In genomic region chr13:51749578-51750345, GRCm38 (mm10) we compare ENCODE assay signal across 18 mouse cellular contexts. TPM values are rescaled to one million over a fixed set of nuclear protein-coding genes. Genes with fewer than 3 reads are reported as not detected.
DNase-seq lines count a peak whose midpoint lies in the region; ATAC-seq and TF ChIP-seq lines count a peak whose summit lies in the region.
"Had no signal": no experiment of that assay in that cellular context is flagged by ENCODE, and none has a peak within 500 bp of the region (broad histone marks: within the 10 kb centered on the region; RNA-seq: fewer than 3 reads in every experiment).

No protein-coding gene starts in this region.

- no peaks in the 10 kb centered on the region for H3K9me3 ChIP-seq in heart, embryonic 10.5 days
- no peaks in the 10 kb centered on the region for H3K9me3 ChIP-seq in heart, embryonic 12.5 days (replicated peaks)
- H3K9me3 ChIP-seq in lung, embryonic 14.5 days (ENCODE audit: low read depth, low read length) = no peaks in the 10 kb centered on the region
- H3K9me3 ChIP-seq in lung, postnatal 0 days (ENCODE audit: low read length) = no peaks in the 10 kb centered on the region
- no peaks in the 10 kb centered on the region for H3K9me3 ChIP-seq in embryonic facial prominence, embryonic 11.5 days (replicated peaks; ENCODE audit: control insufficient read depth, low read length)
- H3K9me3 ChIP-seq: midbrain, embryonic 12.5 days had no signal

- peaks cover 77% of the 10 kb centered on the region for H3K4me1 ChIP-seq in heart, embryonic 10.5 days
- H3K4me1 ChIP-seq in heart, embryonic 12.5 days (replicated peaks) = peaks cover 77% of the 10 kb centered on the region
- H3K4me1 ChIP-seq in lung, embryonic 14.5 days (ENCODE audit: insufficient read depth) = peaks cover 17% of the 10 kb centered on the region
- H3K4me1 ChIP-seq in lung, postnatal 0 days (ENCODE audit: insufficient read depth, low read depth, low read length) = peaks cover 9% of the 10 kb centered on the region; the same call in 1 of the 2 replicates
- peaks cover 4% of the 10 kb centered on the region; the same call in 1 of the 2 replicates for H3K4me1 ChIP-seq in embryonic facial prominence, embryonic 11.5 days (ENCODE audit: control insufficient read depth, insufficient read depth, low read length)

- DNase-seq in heart, embryonic 10.5 days (ENCODE audit: low spot score) = no peak
- DNase-seq in lung, embryonic 14.5 days = no peak
- DNase-seq in lung, postnatal 0 days (ENCODE audit: low spot score) = no peak
- peak; percentile 67 for DNase-seq in embryonic facial prominence, embryonic 11.5 days (ENCODE audit: low spot score)
- peak; percentile 48 for DNase-seq in naive thymus-derived CD4-positive, alpha-beta T cell, adult 2 months (ENCODE audit: low read depth)
- no peak for DNase-seq in gastrocnemius, postnatal 4 days (ENCODE audit: low spot score in 2 of 2)
- DNase-seq: adrenal gland, postnatal 14 days; cerebellum, adult 8-10 months; forebrain, postnatal 0 days; gastrocnemius, adult 2 months; heart, adult 2 months; heart, postnatal 36 days; kidney, adult 9 months; right cerebral cortex, adult 18-20 months had no signal

- no peaks in the 10 kb centered on the region for H3K36me3 ChIP-seq in heart, embryonic 10.5 days
- H3K36me3 ChIP-seq in heart, embryonic 12.5 days = no peaks in the 10 kb centered on the region
- no peaks in the 10 kb centered on the region for H3K36me3 ChIP-seq in lung, embryonic 14.5 days (ENCODE audit: insufficient read depth)
- H3K36me3 ChIP-seq in lung, postnatal 0 days (ENCODE audit: insufficient read depth, low read length) = no peaks in the 10 kb centered on the region
- no peaks in the 10 kb centered on the region for H3K36me3 ChIP-seq in embryonic facial prominence, embryonic 11.5 days (replicated peaks; ENCODE audit: control insufficient read depth, insufficient read depth, low read depth, low read length)
- H3K36me3 ChIP-seq: midbrain, embryonic 12.5 days had no signal

- no peak for TF ChIP-seq CTCF in lung, embryonic 14.5 days (IDR thresholded peaks at IDR 0.05; ENCODE audit: low read depth)
- TF ChIP-seq CTCF in lung, postnatal 0 days (IDR thresholded peaks at IDR 0.05) = no peak

- no peak overlapping the region for H3K9ac ChIP-seq in heart, embryonic 12.5 days
- no peak overlapping the region for H3K9ac ChIP-seq in lung, embryonic 14.5 days
- no peak overlapping the region for H3K9ac ChIP-seq in lung, postnatal 0 days (replicated peaks; ENCODE audit: low read depth)
- no peak overlapping the region for H3K9ac ChIP-seq in embryonic facial prominence, embryonic 11.5 days (replicated peaks; ENCODE audit: low read length)
- H3K9ac ChIP-seq: forebrain, postnatal 0 days; midbrain, embryonic 12.5 days had no signal

- H3K4me2 ChIP-seq in heart, embryonic 12.5 days = no peak overlapping the region
- H3K4me2 ChIP-seq in lung, embryonic 14.5 days = no peak overlapping the region
- no peak overlapping the region for H3K4me2 ChIP-seq in lung, postnatal 0 days (replicated peaks; ENCODE audit: low read depth, low read length)
- no peak overlapping the region for H3K4me2 ChIP-seq in embryonic facial prominence, embryonic 11.5 days (ENCODE audit: low read depth, low read length)
- H3K4me2 ChIP-seq: midbrain, embryonic 12.5 days had no signal

- H3K27ac ChIP-seq in heart, embryonic 10.5 days = 0 out of 2 replicates have a peak overlapping the region, but pooled peaks have one; percentile 31
- no peak overlapping the region for H3K27ac ChIP-seq in heart, embryonic 12.5 days (ENCODE audit: poor library complexity, severe bottlenecking)
- H3K27ac ChIP-seq in lung, embryonic 14.5 days (ENCODE audit: low read depth) = peak overlapping the region; percentile 24; the same call in 1 of the 2 replicates
- no peak overlapping the region for H3K27ac ChIP-seq in lung, postnatal 0 days (ENCODE audit: low read length)
- peak overlapping the region; percentile 64 for H3K27ac ChIP-seq in embryonic facial prominence, embryonic 11.5 days (replicated peaks; ENCODE audit: low read depth, low read length)
- H3K27ac ChIP-seq: gastrocnemius, adult 2 months; heart, adult 2 months; midbrain, embryonic 12.5 days had no signal

- 83% methylated on average over 14 of the region's 14 CpGs for WGBS in heart, embryonic 10.5 days
- 80% methylated on average over 14 of the region's 14 CpGs for WGBS in heart, embryonic 12.5 days
- WGBS in lung, embryonic 14.5 days = 54% methylated on average over 14 of the region's 14 CpGs
- 63% methylated on average over 14 of the region's 14 CpGs for WGBS in lung, postnatal 0 days
- 58% methylated on average over 14 of the region's 14 CpGs for WGBS in embryonic facial prominence, embryonic 11.5 days

- no peaks in the 10 kb centered on the region for H3K27me3 ChIP-seq in heart, embryonic 10.5 days (ENCODE audit: insufficient read depth, poor library complexity, severe bottlenecking)
- H3K27me3 ChIP-seq in heart, embryonic 12.5 days (replicated peaks) = no peaks in the 10 kb centered on the region
- no peaks in the 10 kb centered on the region for H3K27me3 ChIP-seq in lung, embryonic 14.5 days (ENCODE audit: insufficient read depth, low read length)
- H3K27me3 ChIP-seq in lung, postnatal 0 days (replicated peaks; ENCODE audit: insufficient read depth, low read length) = no peaks in the 10 kb centered on the region
- no peaks in the 10 kb centered on the region for H3K27me3 ChIP-seq in embryonic facial prominence, embryonic 11.5 days (ENCODE audit: control insufficient read depth, insufficient read depth, low read length)
- H3K27me3 ChIP-seq: midbrain, embryonic 12.5 days had no signal

- no peak for TF ChIP-seq EP300 in lung, postnatal 0 days (IDR thresholded peaks at IDR 0.05)

- no peak for ATAC-seq in heart, embryonic 12.5 days (ENCODE audit: insufficient number of reproducible peaks, low FRiP score)
- no peak for ATAC-seq in lung, embryonic 14.5 days (ENCODE audit: insufficient read depth)
- ATAC-seq in lung, postnatal 0 days = no peak
- ATAC-seq in embryonic facial prominence, embryonic 11.5 days (replicated peaks; ENCODE audit: insufficient number of reproducible peaks, low FRiP score, low TSS enrichment, low read depth) = no peak
- ATAC-seq in megakaryocyte-erythroid progenitor cell, adult 5-6 weeks (replicated peaks; ENCODE audit: low FRiP score, low TSS enrichment, poor library complexity, severe bottlenecking) = no peak
- ATAC-seq: forebrain, postnatal 0 days had no signal

- H3K4me3 ChIP-seq in heart, embryonic 10.5 days = no peak overlapping the region
- H3K4me3 ChIP-seq in heart, embryonic 12.5 days = no peak overlapping the region
- H3K4me3 ChIP-seq in lung, embryonic 14.5 days (ENCODE audit: low read depth, low read length) = no peak overlapping the region
- no peak overlapping the region for H3K4me3 ChIP-seq in lung, postnatal 0 days (ENCODE audit: low read depth, low read length)
- no peak overlapping the region for H3K4me3 ChIP-seq in embryonic facial prominence, embryonic 11.5 days (ENCODE audit: low read depth, low read length)
- H3K4me3 ChIP-seq: gastrocnemius, adult 2 months; heart, adult 2 months; midbrain, embryonic 12.5 days; myocyte had no signal

RNA-seq across cellular contexts. Expression of gene Sema4d, which starts 43.8 kb away (rescaled TPM):
- polyA plus RNA-seq in heart, embryonic 10.5 days (2016; fragmentation: Nextera tagmentation; extraction: Ambion mirVana) = 8.7 and 13.1 TPM in 2 replicates
- polyA plus RNA-seq in heart, embryonic 12.5 days (2016; fragmentation: Nextera tagmentation; extraction: Ambion mirVana) = 17.3 and 17.4 TPM in 2 replicates
- polyA plus RNA-seq in lung, embryonic 14.5 days (2014; fragmentation: Nextera tagmentation; extraction: Ambion mirVana) = 12.0 and 12.3 TPM in 2 replicates
- 4.9 and 5.7 TPM in 2 replicates for polyA plus RNA-seq in lung, postnatal 0 days (2015; fragmentation: Nextera tagmentation; extraction: Ambion mirVana)
- 5.4 and 6.7 TPM in 2 replicates for polyA plus RNA-seq in embryonic facial prominence, embryonic 11.5 days (2014; fragmentation: Nextera tagmentation; extraction: Ambion mirVana)
- 10 to 100 TPM; 75.1 to 92.5 TPM for total RNA-seq in gastrocnemius, postnatal 4 days (2021)
- total RNA-seq in megakaryocyte-erythroid progenitor cell, adult 5-6 weeks (2014; fragmentation: Nextera tagmentation) = 38.5 and 38.8 TPM in 2 replicates
- total RNA-seq in megakaryocyte-erythroid progenitor cell, adult 5-6 weeks (2017) = 16.0 and 18.0 TPM in 2 replicates

Comparison
In these comparisons a context has a peak if more than half of its experiments do, and no peak if none do; other contexts are left out.
1. H3K27ac ChIP-seq: peak in heart, embryonic 10.5 days (single experiment), lung, embryonic 14.5 days (single experiment) and embryonic facial prominence, embryonic 11.5 days (single experiment); none in heart, embryonic 12.5 days (single experiment) and lung, postnatal 0 days (single experiment).
2. DNase-seq: peak in embryonic facial prominence, embryonic 11.5 days (single experiment) and naive thymus-derived CD4-positive, alpha-beta T cell, adult 2 months (single experiment); none in heart, embryonic 10.5 days (single experiment), lung, embryonic 14.5 days (single experiment), lung, postnatal 0 days (single experiment) and gastrocnemius, postnatal 4 days (0 of 2).